Mouse (Mus musculus) adrenal gland, adult 18-20 months (tissue): ENCODE data around the gene Mrgpra2b. TPM values are rescaled to one million over a fixed set of nuclear protein-coding genes. Genes with fewer than 3 reads are reported as not detected.
"Not testable (repeated sequence)": the region's sequence is repeated elsewhere in the genome, so short reads cannot be mapped to it uniquely, and the experiment has no call there.

Experiments used
- DNase-seq, 2 experiments: peaks; one replicate each; pipeline ENCODE4 v3.0.0; 2021 to 2022; ENCODE audit warnings: low spot score in 2 of 2
- long read RNA-seq, 2 experiments: library from polyadenylated mRNA; stranded (forward); transcript quantifications; one replicate each; pipeline ENCODE4 v2.0.0; 2021
- total RNA-seq, 2 experiments: library from RNA; stranded (reverse); gene quantifications; 1 replicate in 1 of 2; 2 replicates in 1 of 2; pipeline ENCODE4 v1.2.3; 2021

Mrgpra2b gene
- not detected for total RNA-seq
- long read RNA-seq, experiment 1: 0 reads
- long read RNA-seq, experiment 2: 0 reads

GRCm38 (mm10) chr7:47528762-47529161, at the start of gene Mrgpra2b:
TSS of gene Mrgpra2b (minus strand) at chr7:47528862.
- no peak for DNase-seq

GRCm38 (mm10) chr7:47516379-47516778, 12.3 kb downstream of the Mrgpra2b start:
- DNase-seq: no peak

GRCm38 (mm10) chr7:47515050-47515449, 13.6 kb downstream of the Mrgpra2b start:
- DNase-seq: no peak

DNA sequence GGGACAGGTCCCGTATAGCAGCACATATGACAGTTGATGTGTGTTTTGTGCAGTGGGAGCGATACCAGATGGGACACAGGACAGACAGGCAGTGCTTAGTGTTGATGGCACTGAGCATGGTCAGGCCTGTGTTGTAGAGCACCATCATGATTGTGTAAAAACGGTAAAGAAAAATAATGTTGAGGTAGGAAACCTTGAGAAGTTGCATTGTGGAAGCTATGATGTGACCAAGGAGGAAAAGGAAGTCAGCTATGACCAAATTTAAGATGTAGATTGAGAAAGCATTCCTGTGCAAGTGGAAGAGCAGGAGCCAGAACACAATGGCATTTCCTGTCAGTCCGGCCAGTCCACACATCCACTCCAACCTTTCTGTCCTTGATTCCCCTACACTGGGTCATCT, 25.7 kb downstream of the Mrgpra2b start:
- DNase-seq: no peak

DNA sequence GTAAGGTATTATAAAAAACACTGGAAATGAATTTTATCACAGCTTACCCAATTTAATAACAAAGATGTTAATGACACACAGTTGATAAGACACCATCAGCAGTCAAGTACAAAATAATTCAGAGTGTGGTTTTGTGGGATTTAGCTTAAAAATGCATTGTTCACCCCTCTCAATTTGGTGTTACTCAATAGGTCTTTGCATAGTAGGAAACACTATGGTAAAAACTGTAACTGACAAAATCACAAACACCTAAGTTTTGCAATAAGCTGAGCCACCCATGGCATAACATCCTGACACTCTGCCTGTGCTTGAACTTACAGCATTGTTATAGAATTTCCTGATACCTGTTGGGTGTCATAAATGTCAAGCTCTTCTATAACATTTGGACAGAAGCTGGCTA, 37.4 kb downstream of the Mrgpra2b start:
- not testable (repeated sequence) for DNase-seq

- DNase-seq: not testable (repeated sequence)
Measured at GRCm38 (mm10) chr7:47489438-47489837, 39.2 kb downstream of the Mrgpra2b start.

- DNase-seq: not testable (repeated sequence)
Measured at GRCm38 (mm10) chr7:47483181-47483580, 45.5 kb downstream of the Mrgpra2b start.

- not testable (repeated sequence) for DNase-seq
Measured at GRCm38 (mm10) chr7:47473904-47474303, 54.8 kb downstream of the Mrgpra2b start.

GRCm38 (mm10) chr7:47465278-47465981, 63.2 kb downstream of the Mrgpra2b start:
- not testable (repeated sequence) for DNase-seq

DNA sequence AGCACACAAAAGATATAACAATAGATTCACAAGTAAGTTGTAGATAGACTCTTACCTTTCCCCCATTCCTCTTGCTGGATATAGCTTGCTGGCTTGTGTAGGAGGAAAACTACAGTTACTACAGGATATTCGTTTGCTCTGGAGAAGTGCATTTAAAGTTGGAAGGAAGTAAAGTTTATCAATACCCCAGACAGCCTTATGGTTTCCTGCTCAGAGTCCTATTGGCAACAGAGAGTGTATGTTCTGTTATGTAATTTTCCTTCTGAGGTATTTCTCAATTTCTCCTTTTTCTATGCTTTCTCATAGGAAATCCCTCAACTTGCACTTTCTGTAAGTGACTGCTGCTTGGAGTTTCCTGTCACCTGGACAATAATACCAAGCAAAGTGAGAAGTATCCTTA, 76.6 kb downstream of the Mrgpra2b start, which contains the start of gene Mrgpra2a:
Gene Mrgpra2a (minus strand): TSS at position 125 of the 400 bp plus-strand sequence.
- not testable (repeated sequence) for DNase-seq

DNA sequence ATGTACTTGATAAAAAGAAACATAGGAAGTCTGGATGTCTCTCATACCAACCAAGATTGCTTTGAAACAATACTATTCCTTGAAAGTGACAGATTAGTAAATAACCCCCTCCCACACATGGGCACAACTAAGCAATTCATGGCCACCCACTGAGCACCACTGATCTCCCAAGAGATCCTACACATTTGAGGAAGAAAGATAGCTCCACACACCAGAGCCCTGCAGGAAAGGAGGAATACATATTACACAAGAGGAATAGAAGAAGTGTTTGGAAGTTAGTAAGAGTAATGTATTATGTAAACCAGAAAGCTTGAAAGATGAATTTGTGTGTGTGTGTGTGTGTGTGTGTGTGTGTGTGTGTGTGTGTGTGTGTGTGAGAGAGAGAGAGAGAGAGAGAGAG, 82.9 kb downstream of the Mrgpra2b start:
- DNase-seq: not testable (repeated sequence)

- DNase-seq: not testable (repeated sequence)
Measured at GRCm38 (mm10) chr7:47436463-47436862, 92.2 kb downstream of the Mrgpra2b start.

GRCm38 (mm10) chr7:47427815-47428508, 100.7 kb downstream of the Mrgpra2b start:
- DNase-seq: not testable (repeated sequence)

Other genes with a start within 250 kb of the Mrgpra2b start
- not detected for gene Mrgpra1, start 174.6 kb downstream of the Mrgpra2b start, total RNA-seq
- gene Mrgpra2a, start 76.7 kb downstream of the Mrgpra2b start, total RNA-seq: not detected
- not detected for gene Mrgpra3, start 72.5 kb upstream of the Mrgpra2b start, total RNA-seq